Mouse (Mus musculus): ENCODE data around the gene Krt81. TPM values are rescaled to one million over a fixed set of nuclear protein-coding genes. Genes with fewer than 3 reads are reported as not detected.
A peak's percentile ranks its signal among the peaks of the same experiment; 100 is the strongest.

Krt81 gene
- polyA plus RNA-seq, 1 experiment from 2014 or later = not detected

- H3K4me1 ChIP-seq (ENCODE audit: insufficient read depth) = peaks cover 6% of the 10 kb centered on the region; the same call in 1 of the 2 replicates
- TF ChIP-seq EP300 (IDR thresholded peaks at IDR 0.05; ENCODE audit: low read depth) (no peak), CTCF (IDR thresholded peaks at IDR 0.05; ENCODE audit: low read depth) (no peak)
- 31% methylated on average over 4 of the region's 4 CpGs for WGBS (ENCODE audit: insufficient replicate concordance)
Measured at GRCm38 (mm10) chr15:101482056-101482455, 18.5 kb upstream of the Krt81 start.

DNA sequence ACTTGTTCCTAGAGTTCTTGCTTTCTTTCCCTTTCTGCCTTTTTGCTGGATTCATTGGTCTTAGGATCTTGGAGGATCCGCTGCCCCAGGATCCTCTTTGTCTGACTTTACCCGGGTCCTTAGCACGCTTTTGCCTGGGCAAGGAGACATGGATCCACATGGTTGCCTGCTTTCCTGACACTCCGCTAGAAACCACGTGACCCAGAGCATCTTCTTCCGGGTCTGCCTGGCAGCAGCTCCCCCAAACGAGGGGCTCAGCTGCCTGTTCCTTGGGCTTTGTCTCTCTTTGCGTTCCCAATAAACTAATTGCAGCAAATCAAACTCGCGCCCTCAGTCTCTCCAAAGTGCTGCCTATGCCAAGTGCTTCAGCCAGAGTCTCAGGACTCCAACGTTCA, 16.1 kb upstream of the Krt81 start:
- Histone ChIP-seq H3K27ac (ENCODE audit: low read depth) (no peak overlapping the region), H3K27me3 (ENCODE audit: insufficient read depth, low read length) (peaks cover 10% of the 10 kb centered on the region), H3K9me3 (ENCODE audit: low read length) (no peaks in the 10 kb centered on the region), H3K9ac (replicated peaks) (no peak overlapping the region), H3K4me2 (ENCODE audit: low read depth, low read length) (peak overlapping the region; percentile 55), H3K36me3 (replicated peaks; ENCODE audit: insufficient read depth, low read length) (no peaks in the 10 kb centered on the region), H3K4me3 (ENCODE audit: low read depth, low read length) (no peak overlapping the region), H3K4me1 (ENCODE audit: insufficient read depth) (peaks cover 2% of the 10 kb centered on the region; the same call in 1 of the 2 replicates)
- ATAC-seq (no peak), DNase-seq (no peak)
- no peak for TF ChIP-seq EP300 (IDR thresholded peaks at IDR 0.05; ENCODE audit: low read depth)
- no peak for TF ChIP-seq CTCF (IDR thresholded peaks at IDR 0.05; ENCODE audit: low read depth)
- WGBS (ENCODE audit: insufficient replicate concordance) = 32% methylated on average over 11 of the region's 11 CpGs

More at GRCm38 (mm10) chr15:101482056-101482455, 18.5 kb upstream of the Krt81 start:
- DNase-seq (no peak), ATAC-seq (no peak)
- Histone ChIP-seq H3K27me3 (ENCODE audit: insufficient read depth, low read length) (peaks cover 10% of the 10 kb centered on the region), H3K27ac (ENCODE audit: low read depth) (no peak overlapping the region), H3K4me3 (ENCODE audit: low read depth, low read length) (no peak overlapping the region), H3K36me3 (replicated peaks; ENCODE audit: insufficient read depth, low read length) (no peaks in the 10 kb centered on the region), H3K9me3 (ENCODE audit: low read length) (no peaks in the 10 kb centered on the region), H3K9ac (replicated peaks) (no peak overlapping the region), H3K4me2 (ENCODE audit: low read depth, low read length) (no peak overlapping the region)

- ATAC-seq = no peak
- Histone ChIP-seq H3K4me1 (ENCODE audit: insufficient read depth) (no peaks in the 10 kb centered on the region), H3K36me3 (replicated peaks; ENCODE audit: insufficient read depth, low read length) (no peaks in the 10 kb centered on the region), H3K9ac (replicated peaks) (no peak overlapping the region), H3K27ac (ENCODE audit: low read depth) (no peak overlapping the region), H3K4me3 (ENCODE audit: low read depth, low read length) (no peak overlapping the region), H3K9me3 (ENCODE audit: low read length) (no peaks in the 10 kb centered on the region), H3K4me2 (ENCODE audit: low read depth, low read length) (peak overlapping the region; percentile 55), H3K27me3 (ENCODE audit: insufficient read depth, low read length) (peaks cover 10% of the 10 kb centered on the region)
- peak; percentile 58 for DNase-seq
- WGBS (ENCODE audit: insufficient replicate concordance) = 8% methylated on average over 31 of the region's 31 CpGs
- TF ChIP-seq EP300 (IDR thresholded peaks at IDR 0.05; ENCODE audit: low read depth) = no peak
- TF ChIP-seq CTCF (IDR thresholded peaks at IDR 0.05; ENCODE audit: low read depth) = peak; percentile 54
Measured at GRCm38 (mm10) chr15:101479007-101479665, 15.6 kb upstream of the Krt81 start.

GRCm38 (mm10) chr15:101472952-101473528, 9.5 kb upstream of the Krt81 start, which contains the start of gene Krt86:
Krt86 (plus strand) TSS chr15:101473478.
- DNase-seq (peak; percentile 51), ATAC-seq (no peak)
- H3K27me3 ChIP-seq (ENCODE audit: insufficient read depth, low read length) = no peaks in the 10 kb centered on the region
- no peak within 1 kb of the TSS for H3K4me2 ChIP-seq (ENCODE audit: low read depth, low read length)
- 20% methylated on average over 10 of the region's 10 CpGs for WGBS (ENCODE audit: insufficient replicate concordance)
- TF ChIP-seq EP300 (IDR thresholded peaks at IDR 0.05; ENCODE audit: low read depth) (no peak), CTCF (IDR thresholded peaks at IDR 0.05; ENCODE audit: low read depth) (no peak)
- no peaks in the 10 kb centered on the region for H3K9me3 ChIP-seq (ENCODE audit: low read length)
- no peak within 1 kb of the TSS for H3K27ac ChIP-seq (ENCODE audit: low read depth)
- H3K36me3 ChIP-seq (replicated peaks; ENCODE audit: insufficient read depth, low read length) = no peaks in the 10 kb centered on the region
- no peak within 1 kb of the TSS for H3K4me3 ChIP-seq (ENCODE audit: low read depth, low read length)
- H3K9ac ChIP-seq (replicated peaks) = no peak within 1 kb of the TSS
- no peaks in the 10 kb centered on the region for H3K4me1 ChIP-seq (ENCODE audit: insufficient read depth)

DNA sequence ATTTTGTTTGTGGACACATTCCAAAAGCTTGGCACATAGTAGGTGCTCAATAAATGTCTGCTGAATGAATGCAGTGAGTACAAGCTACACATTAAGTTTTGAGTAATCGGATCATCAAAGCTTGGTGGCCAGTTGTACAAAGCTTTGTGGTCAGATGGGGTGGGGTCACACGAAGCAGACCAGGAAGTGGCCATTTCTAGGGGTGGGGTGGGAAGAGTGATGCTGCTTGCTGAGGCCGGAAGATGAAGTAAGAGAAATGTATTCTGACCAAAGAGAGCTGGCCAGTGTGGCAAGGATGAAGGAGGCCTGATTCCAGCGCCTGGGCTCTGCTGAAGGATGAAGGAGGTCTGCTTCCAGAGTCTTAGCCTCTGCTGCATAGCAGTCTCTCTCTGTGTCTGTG, 5.5 kb upstream of the Krt81 start:
- H3K9ac ChIP-seq (replicated peaks) = no peak overlapping the region
- no peak overlapping the region for H3K27ac ChIP-seq (ENCODE audit: low read depth)
- 46% methylated on average over 4 of the region's 4 CpGs for WGBS (ENCODE audit: insufficient replicate concordance)
- no peak overlapping the region for H3K4me2 ChIP-seq (ENCODE audit: low read depth, low read length)
- no peaks in the 10 kb centered on the region for H3K36me3 ChIP-seq (replicated peaks; ENCODE audit: insufficient read depth, low read length)
- H3K4me3 ChIP-seq (ENCODE audit: low read depth, low read length) = no peak overlapping the region
- no peaks in the 10 kb centered on the region for H3K9me3 ChIP-seq (ENCODE audit: low read length)
- H3K4me1 ChIP-seq (ENCODE audit: insufficient read depth) = no peaks in the 10 kb centered on the region
- ATAC-seq (no peak), DNase-seq (no peak)
- TF ChIP-seq EP300 (IDR thresholded peaks at IDR 0.05; ENCODE audit: low read depth) (no peak), CTCF (IDR thresholded peaks at IDR 0.05; ENCODE audit: low read depth) (no peak)
- no peaks in the 10 kb centered on the region for H3K27me3 ChIP-seq (ENCODE audit: insufficient read depth, low read length)

DNA sequence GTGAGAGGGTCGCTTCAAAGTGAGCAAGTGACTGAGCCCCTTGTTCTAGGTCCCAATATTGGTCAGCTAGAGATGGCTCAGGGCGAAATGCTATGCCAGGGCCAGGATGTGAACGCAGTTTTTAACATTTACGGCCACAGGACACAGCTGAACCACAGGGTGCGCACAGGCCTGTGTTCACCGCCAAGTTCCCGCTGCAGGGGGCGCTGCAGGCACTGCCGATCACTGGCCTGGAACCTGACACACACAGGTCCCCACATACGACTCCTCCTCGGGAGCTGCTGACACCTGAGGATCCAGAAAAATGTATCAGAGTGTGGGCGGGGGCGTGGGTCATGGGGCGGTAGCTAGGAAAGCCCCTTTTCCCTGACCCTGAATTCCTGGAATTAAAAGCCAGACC, 4.3 kb downstream of the Krt81 start:
- Histone ChIP-seq H3K9me3 (ENCODE audit: low read length) (0 out of 2 replicates have a peak, but pooled peaks cover 2% of the 10 kb centered on the region), H3K36me3 (replicated peaks; ENCODE audit: insufficient read depth, low read length) (no peaks in the 10 kb centered on the region), H3K4me2 (ENCODE audit: low read depth, low read length) (no peak overlapping the region), H3K9ac (replicated peaks) (no peak overlapping the region), H3K27ac (ENCODE audit: low read depth) (no peak overlapping the region), H3K4me1 (ENCODE audit: insufficient read depth) (no peaks in the 10 kb centered on the region), H3K4me3 (ENCODE audit: low read depth, low read length) (no peak overlapping the region), H3K27me3 (ENCODE audit: insufficient read depth, low read length) (no peaks in the 10 kb centered on the region)
- no peak for TF ChIP-seq EP300 (IDR thresholded peaks at IDR 0.05; ENCODE audit: low read depth)
- peak; percentile 33 for TF ChIP-seq CTCF (IDR thresholded peaks at IDR 0.05; ENCODE audit: low read depth)
- 66% methylated on average over 14 of the region's 14 CpGs for WGBS (ENCODE audit: insufficient replicate concordance)
- DNase-seq = peak; percentile 29
- no peak for ATAC-seq

All from liver, postnatal 0 days (tissue).